Mouse (Mus musculus) Patski (cell line): Measurements from ENCODE around the gene Acer3. TPM values are rescaled to one million over a fixed set of nuclear protein-coding genes. Genes with fewer than 3 reads are reported as not detected.
A peak's percentile ranks its signal among the peaks of the same experiment; 100 is the strongest.

ENCODE experiments used
- ATAC-seq: fragments of 100-300 bp; one replicate; pipeline ENCODE4 v1.8.0; 2021
- CTCF ChIA-PET: fragments of 350-600 bp; sonication (Branson Sonifier 250); formaldehyde crosslinking; loops from one replicate; lab custom pipeline; 2022; ENCODE audit warnings: inconsistent platforms; lab: Charles Lee
- POLR2A ChIA-PET: fragments of 350-600 bp; sonication (Branson Sonifier 250); formaldehyde crosslinking; loops from one replicate; lab custom pipeline; 2022; ENCODE audit warnings: antibody characterized with exemption, inconsistent platforms; lab: Charles Lee
- DNase-seq: peaks from one replicate; pipeline ENCODE4 v3.0.0-alpha.2; 2011; ENCODE audit warnings: low read depth, low spot score
- H3K27me3 ChIP-seq: fragments of 371-371 bp; one replicate; pipeline ENCODE4 v1.5.1; 2021
- CTCF ChIP-seq: fragments of 100-300 bp; IDR thresholded peaks from one replicate; pipeline ENCODE4 v1.5.1; 2021
- in situ Hi-C: fragments of 300-500 bp; cut with MboI; formaldehyde crosslinking; loops from 3 replicates; pipeline ENCODE4 v1.11.1; 2018; ENCODE audit warnings: low pct_unique_long_range_greater_than_20kb, mixed read lengths
- polyA plus RNA-seq: library from polyadenylated mRNA; unstranded; gene quantifications from one replicate; pipeline ENCODE4 v1.2.3, GENCODE M21; 2021

The Acer3 gene
- polyA plus RNA-seq, 1 experiment from 2014 or later = 67.8 TPM

DNA sequence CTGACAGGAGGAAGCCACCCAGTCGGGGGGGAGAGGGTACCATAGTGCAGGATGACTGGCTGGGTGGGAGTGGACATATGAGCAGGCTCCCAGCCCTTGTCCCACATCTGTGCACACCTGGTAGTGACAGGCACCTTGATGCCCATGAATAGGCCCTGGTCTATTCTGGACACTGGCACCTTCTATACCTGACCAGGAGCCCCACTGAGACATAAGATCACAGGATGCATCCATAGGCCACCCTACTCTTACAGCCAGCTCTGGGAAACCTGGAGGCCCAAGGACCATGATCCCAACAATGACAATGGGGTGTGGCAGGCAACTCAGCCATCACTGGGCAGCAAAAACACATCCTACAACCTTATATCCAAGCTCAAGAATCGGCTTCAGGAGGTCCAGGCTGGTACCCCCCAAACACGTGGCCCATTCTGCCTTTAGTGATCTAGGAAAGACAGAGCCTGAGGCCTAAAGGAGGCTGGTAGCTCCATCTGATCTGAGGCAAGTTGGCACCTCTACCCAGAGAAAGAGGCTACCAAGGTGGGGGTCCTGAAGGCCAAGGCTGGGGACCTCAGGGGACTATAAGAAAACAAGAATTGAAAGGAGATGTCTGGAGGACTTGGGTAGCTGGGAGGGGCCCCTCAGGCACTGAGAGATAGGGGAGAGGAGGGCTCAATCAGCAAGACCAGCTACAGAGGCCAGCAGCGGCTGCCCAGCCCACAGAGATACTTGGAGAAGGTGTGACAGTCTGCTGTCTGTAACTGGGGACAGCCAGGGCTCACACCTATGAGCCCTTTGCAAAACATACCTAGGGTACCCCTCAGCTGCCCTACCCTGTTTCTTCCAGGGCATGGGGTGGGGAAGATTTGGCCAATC, 145.9 kb downstream of the Acer3 start:
- DNase-seq (no peak), ATAC-seq (no peak)
- no peak for TF ChIP-seq CTCF
- ChIA-PET POLR2A (interaction anchor here (1.5 kb wide), 1 partner anchor 11 kb away, joined by 4 read pairs; no protein-coding TSS in a partner anchor), CTCF (interaction anchor here (0.8 to 1.2 kb wide), 3 partner anchors 19 to 74 kb away, joined by 3 to 4 read pairs (median 3); no protein-coding TSS in a partner anchor)
- H3K27me3 ChIP-seq = no peaks in the 10 kb centered on the region
- in situ Hi-C loops = no loop called here

DNA sequence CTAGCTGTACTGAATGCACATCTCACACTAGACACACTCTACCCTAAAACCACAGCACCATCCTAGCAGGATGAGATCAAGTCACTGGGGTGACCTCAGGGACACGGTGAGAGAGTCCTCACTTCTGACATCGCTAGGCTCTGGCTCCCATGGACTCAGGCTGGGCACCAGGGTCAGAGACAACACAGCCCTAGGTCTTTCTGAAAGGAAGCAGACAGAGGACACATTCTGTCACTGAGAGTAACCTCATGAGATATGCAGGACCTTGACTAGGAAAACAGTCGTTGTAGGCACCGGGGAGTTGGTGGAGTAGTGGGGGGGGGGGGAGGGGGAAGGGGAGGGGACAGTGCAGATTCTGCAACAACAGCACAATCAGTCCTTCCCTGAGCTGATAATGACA, 147.6 kb downstream of the Acer3 start:
- ChIA-PET CTCF (interaction anchor here (1.0 to 1.1 kb wide), 2 partner anchors 16 to 17 kb away, joined by 3 to 5 read pairs; no protein-coding TSS in a partner anchor), POLR2A (interaction anchor here (0.5 to 1.0 kb wide), 3 partner anchors 10 to 137 kb away, joined by 3 to 4 read pairs (median 4); no protein-coding TSS in a partner anchor)
- in situ Hi-C loops = no loop called here
- no peaks in the 10 kb centered on the region for H3K27me3 ChIP-seq
- DNase-seq = no peak
- ATAC-seq = no peak
- TF ChIP-seq CTCF = no peak

GRCm38 (mm10) chr7:98172661-98173060, 148.3 kb downstream of the Acer3 start:
- no peak for DNase-seq
- H3K27me3 ChIP-seq = no peaks in the 10 kb centered on the region
- TF ChIP-seq CTCF = no peak
- ChIA-PET POLR2A (interaction anchor here (0.5 to 1.0 kb wide), 2 partner anchors 9 to 138 kb away, joined by 3 to 4 read pairs; no protein-coding TSS in a partner anchor), CTCF (interaction anchor here (1.0 to 1.1 kb wide), 2 partner anchors 17 kb away, joined by 3 to 5 read pairs; no protein-coding TSS in a partner anchor)
- ATAC-seq = no peak
- in situ Hi-C loops = no loop called here

DNA sequence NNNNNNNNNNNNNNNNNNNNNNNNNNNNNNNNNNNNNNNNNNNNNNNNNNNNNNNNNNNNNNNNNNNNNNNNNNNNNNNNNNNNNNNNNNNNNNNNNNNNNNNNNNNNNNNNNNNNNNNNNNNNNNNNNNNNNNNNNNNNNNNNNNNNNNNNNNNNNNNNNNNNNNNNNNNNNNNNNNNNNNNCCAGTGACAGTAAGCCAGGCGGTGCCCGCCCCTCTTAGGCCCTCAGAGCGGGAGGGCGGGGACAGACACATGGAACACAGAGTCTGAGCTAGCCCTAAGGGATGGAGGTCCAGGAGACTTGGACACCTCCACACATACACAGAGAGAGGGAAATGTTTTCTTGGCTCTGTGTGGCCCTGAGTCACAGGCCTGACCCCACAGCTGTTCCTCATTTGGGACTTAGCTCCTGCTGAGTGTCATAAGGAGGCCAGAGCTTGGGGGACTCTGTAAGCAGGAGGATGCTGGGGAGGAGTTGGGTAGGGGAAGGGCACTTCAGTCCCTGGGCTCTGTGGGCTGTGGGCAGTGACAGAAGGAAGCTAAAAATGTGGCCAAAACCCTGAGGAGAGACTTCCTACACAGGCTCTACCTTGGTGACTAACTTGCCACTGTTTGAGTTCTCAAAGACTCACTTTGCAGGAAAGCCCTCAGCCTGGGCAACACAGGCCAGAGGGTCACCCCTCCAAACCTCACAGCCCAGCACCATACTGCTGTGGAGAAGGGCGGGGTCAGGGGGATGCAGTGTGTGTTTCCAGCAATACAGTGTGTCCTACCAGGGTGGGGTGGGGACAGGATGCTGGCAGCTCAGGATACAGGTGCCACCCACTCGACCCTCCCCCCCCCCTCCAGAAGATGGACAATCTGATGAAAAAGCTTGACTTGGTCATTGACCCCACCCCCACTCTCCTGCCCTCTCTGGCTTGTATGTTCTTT, 149.6 kb downstream of the Acer3 start:
- DNase-seq (no peak), ATAC-seq (peak; percentile 61)
- no peak for TF ChIP-seq CTCF
- ChIA-PET POLR2A (interaction anchor here (0.6 kb wide), 1 partner anchor 15 kb away, joined by 4 read pairs; no protein-coding TSS in a partner anchor), CTCF (interaction anchor here (0.8 kb wide), 1 partner anchor 14 kb away, joined by 3 read pairs; no protein-coding TSS in a partner anchor)
- in situ Hi-C loops = no loop called here
- no peaks in the 10 kb centered on the region for H3K27me3 ChIP-seq

GRCm38 (mm10) chr7:98164999-98165528, 155.9 kb downstream of the Acer3 start:
- CTCF ChIA-PET = interaction anchor here (1.0 to 1.4 kb wide), 3 partner anchors 9 to 25 kb away, joined by 3 to 5 read pairs (median 3); no protein-coding TSS in a partner anchor
- H3K27me3 ChIP-seq = no peaks in the 10 kb centered on the region
- ATAC-seq (peak; percentile 32), DNase-seq (no peak)
- in situ Hi-C loops = no loop called here
- no peak for TF ChIP-seq CTCF
- POLR2A ChIA-PET = interaction anchor here (3.6 kb wide), 1 partner anchor 14 kb away, joined by 11 read pairs; the partner anchor contains the start of gene Capn5

DNA sequence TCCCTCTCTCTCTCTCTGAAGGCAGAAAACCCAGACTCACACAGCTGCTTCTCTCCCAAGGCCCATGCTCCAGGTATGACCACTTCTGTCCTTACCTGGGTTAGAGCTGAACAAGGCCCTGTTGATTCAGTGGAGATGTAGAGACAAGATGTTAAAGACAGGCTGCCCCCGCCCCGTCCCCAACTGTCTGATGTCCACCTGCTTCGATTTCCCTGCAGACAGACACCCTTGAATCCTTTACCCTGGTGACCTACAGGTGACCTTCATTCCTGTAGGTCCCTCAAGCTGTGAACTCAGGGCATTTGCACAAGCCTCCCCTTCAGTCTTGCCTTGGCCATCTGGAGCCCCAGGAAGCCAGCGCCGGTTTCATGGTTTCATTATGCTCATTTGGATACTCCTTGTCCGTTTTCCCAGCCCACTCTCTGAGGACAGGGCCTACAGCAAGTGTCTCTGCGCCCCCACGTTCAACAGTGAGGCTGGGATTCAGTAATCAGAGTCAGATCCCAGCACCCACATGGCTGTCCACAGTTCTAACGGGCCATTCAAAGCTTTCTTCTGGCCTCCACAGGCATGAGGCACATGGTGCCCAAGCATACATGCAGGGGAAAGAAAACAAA, 156.5 kb downstream of the Acer3 start:
- ChIA-PET POLR2A (interaction anchor here (0.8 to 3.6 kb wide), 3 partner anchors 8 to 22 kb away, joined by 3 to 11 read pairs (median 4); partner anchors contain the start of gene Capn5), CTCF (interaction anchor here (0.9 to 1.4 kb wide), 4 partner anchors 9 to 26 kb away, joined by 3 to 5 read pairs (median 3); no protein-coding TSS in a partner anchor)
- no peak for TF ChIP-seq CTCF
- ATAC-seq (no peak), DNase-seq (no peak)
- in situ Hi-C loops = no loop called here
- no peaks in the 10 kb centered on the region for H3K27me3 ChIP-seq

- ChIA-PET POLR2A (interaction anchor here (1.1 to 3.6 kb wide), 2 partner anchors 9 to 15 kb away, joined by 4 to 11 read pairs; partner anchors contain the start of gene Capn5), CTCF (interaction anchor here (0.9 kb wide), 1 partner anchor 10 kb away, joined by 3 read pairs; no protein-coding TSS in a partner anchor)
- no peak for TF ChIP-seq CTCF
- ATAC-seq (peak; percentile 73), DNase-seq (no peak)
- H3K27me3 ChIP-seq = no peaks in the 10 kb centered on the region
- in situ Hi-C loops = no loop called here
These were observed 157.3 kb downstream of the Acer3 start for GRCm38 (mm10) chr7:98163700-98164099.

DNA sequence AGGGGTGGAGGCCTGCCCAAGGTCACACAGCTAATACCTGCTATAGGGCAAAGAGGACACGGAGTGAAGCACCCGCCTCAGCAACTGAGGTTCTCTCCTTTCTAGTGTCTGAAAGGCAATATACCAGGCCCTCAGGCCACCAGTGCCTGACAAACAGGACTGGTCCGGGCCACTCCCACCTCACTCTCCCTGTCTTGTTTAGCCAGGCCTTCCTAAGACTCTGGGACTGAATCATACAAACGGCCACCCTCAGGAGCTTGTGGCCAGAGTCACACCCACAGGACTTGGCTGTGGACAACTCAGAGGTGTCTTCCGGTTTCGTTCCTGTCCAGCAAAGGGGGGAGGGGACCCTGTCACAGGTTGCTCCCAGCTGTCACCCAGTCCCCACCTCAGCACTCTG, 158.8 kb downstream of the Acer3 start:
- in situ Hi-C loops = no loop called here
- ATAC-seq = no peak
- ChIA-PET CTCF (interaction anchor here (1.5 to 1.8 kb wide), 2 partner anchors 17 to 29 kb away, joined by 5 read pairs; no protein-coding TSS in a partner anchor), POLR2A (interaction anchor here (0.5 to 3.6 kb wide), 2 partner anchors 17 to 24 kb away, joined by 3 to 11 read pairs; partner anchors contain the start of gene Capn5)
- no peak for DNase-seq
- H3K27me3 ChIP-seq = no peaks in the 10 kb centered on the region
- no peak for TF ChIP-seq CTCF
